Mouse (Mus musculus): ENCODE measurements at regions not wholly inside any gene's neighbourhood (a gene's known extent, or its start where the extent isn't known, plus 50 kb on each side); places are given as distances from the start of the nearest gene placed in this dataset.

- DNase-seq = no peak
Observed at GRCm38 (mm10) chr13:37622366-37623088, 155.7 kb upstream of the Rreb1 start.

- no peak for DNase-seq
Observed at GRCm38 (mm10) chr13:37624741-37625140, 153.5 kb upstream of the Rreb1 start.

- DNase-seq = no peak
Observed at GRCm38 (mm10) chr13:37625532-37626235, 152.5 kb upstream of the Rreb1 start.

- no peak for DNase-seq
Observed at GRCm38 (mm10) chr13:37628391-37629270, 149.6 kb upstream of the Rreb1 start.

GRCm38 (mm10) chr13:37629271-37629899, 148.8 kb upstream of the Rreb1 start:
- no peak for DNase-seq

GRCm38 (mm10) chr13:37632835-37633440, 145.3 kb upstream of the Rreb1 start:
- DNase-seq = no peak

- DNase-seq = no peak
Observed at GRCm38 (mm10) chr13:37636363-37636762, 141.8 kb upstream of the Rreb1 start.

GRCm38 (mm10) chr13:37637151-37637550, 141.0 kb upstream of the Rreb1 start:
- no peak for DNase-seq

GRCm38 (mm10) chr13:37638071-37638511, 140.1 kb upstream of the Rreb1 start:
- DNase-seq = no peak

GRCm38 (mm10) chr13:37642410-37643093, 135.6 kb upstream of the Rreb1 start:
- DNase-seq = peak; percentile 42

- no peak for DNase-seq
Observed at GRCm38 (mm10) chr13:37644751-37645181, 133.4 kb upstream of the Rreb1 start.

- no peak for DNase-seq
Observed at GRCm38 (mm10) chr13:37649467-37650080, 128.6 kb upstream of the Rreb1 start.

- DNase-seq = no peak
Observed at GRCm38 (mm10) chr13:37651221-37651946, 126.8 kb upstream of the Rreb1 start.

- no peak for DNase-seq
Observed at GRCm38 (mm10) chr13:37654651-37655050, 123.5 kb upstream of the Rreb1 start.

GRCm38 (mm10) chr13:37657248-37657647, 121.0 kb upstream of the Rreb1 start:
- DNase-seq = peak; percentile 38 to 42

- peak; percentile 74 to 79 for DNase-seq
Observed at GRCm38 (mm10) chr13:37658034-37658433, 120.2 kb upstream of the Rreb1 start.

GRCm38 (mm10) chr13:37658519-37658918, 119.7 kb upstream of the Rreb1 start:
- DNase-seq = peak; percentile 28 to 32

- peak; percentile 30 to 39 for DNase-seq
Observed at GRCm38 (mm10) chr13:37660083-37660482, 118.1 kb upstream of the Rreb1 start.

- DNase-seq = no peak
Observed at GRCm38 (mm10) chr13:37660668-37661067, 117.5 kb upstream of the Rreb1 start.

GRCm38 (mm10) chr13:37664116-37664515, 114.1 kb upstream of the Rreb1 start:
- no peak for DNase-seq
